Mouse (Mus musculus): ENCODE measurements around the gene Egr2.

The Egr2 gene

DNA sequence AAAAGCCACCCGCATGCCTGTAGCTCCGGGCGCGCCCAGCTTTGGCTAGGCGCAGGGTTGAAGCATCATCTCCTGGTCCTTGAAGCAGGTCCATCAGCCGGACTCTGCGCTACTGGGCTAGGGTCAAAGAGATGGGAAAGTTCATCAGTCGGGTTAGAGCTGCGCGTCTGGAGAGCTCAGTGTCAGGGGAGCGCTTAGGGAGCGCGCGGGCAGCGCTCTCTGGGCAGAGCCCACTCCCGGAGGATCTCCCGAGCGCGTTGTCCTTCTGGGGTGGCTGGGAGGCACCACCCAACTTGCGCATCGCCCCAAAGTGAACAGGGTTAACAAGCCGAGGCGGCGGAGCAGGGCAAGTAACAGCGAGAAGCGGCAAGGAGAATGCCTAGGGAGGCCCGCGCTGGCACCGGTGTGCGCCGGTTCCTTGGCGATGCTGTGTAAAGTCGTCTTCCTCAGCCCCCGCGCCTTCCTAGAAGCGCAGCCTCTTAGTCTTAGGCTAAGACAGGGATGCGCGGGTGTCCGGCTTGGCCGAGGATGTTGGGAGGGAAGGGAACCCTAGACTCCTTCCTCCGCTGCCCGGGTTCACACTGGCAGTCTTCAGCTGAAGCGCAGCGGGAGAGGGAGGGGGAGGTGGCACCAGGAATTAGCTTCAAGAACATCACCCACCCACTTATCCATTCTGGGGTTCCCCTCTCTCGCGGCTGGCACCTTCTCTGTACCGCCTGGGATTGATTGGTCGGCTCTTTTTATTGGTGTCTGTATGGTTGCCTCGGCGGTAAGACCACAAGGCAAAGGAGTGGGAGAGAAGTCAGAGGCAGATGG, 3.5 kb downstream of the Egr2 start:
- DNase-seq (ENCODE audit: low read depth, low spot score) = no peak

DNA sequence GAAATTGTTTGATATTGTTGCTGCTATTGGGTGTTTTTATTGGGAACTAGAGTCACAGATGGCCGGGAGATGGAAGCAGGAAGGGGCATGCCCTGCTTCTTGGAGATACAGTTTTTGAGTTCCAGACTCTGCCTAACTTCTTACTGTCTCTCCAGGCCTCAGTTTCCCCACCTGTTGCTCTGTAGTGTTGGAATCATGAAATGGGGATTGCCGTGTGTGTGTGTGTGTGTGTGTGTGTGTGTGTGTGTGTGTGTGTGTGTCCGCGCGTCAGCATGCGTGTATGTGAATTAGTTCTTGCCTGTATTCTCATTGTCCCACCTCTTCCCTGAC, 4.1 kb downstream of the Egr2 start:
- no peak for DNase-seq (ENCODE audit: low read depth, low spot score)

DNA sequence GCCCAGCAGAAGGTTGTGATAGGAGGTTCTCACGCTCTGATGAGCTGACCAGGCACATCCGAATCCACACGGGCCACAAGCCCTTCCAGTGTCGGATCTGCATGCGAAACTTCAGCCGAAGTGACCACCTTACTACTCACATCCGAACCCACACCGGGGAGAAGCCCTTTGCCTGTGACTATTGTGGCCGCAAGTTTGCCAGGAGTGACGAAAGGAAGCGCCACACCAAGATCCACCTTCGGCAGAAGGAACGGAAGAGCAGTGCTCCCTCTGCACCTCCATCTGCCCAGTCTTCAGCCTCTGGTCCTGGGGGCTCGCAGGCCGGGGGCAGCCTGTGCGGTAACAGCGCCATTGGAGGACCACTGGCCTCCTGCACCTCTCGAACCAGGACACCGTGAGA, 5.3 kb downstream of the Egr2 start:
- no peak for DNase-seq (ENCODE audit: low read depth, low spot score)

DNA sequence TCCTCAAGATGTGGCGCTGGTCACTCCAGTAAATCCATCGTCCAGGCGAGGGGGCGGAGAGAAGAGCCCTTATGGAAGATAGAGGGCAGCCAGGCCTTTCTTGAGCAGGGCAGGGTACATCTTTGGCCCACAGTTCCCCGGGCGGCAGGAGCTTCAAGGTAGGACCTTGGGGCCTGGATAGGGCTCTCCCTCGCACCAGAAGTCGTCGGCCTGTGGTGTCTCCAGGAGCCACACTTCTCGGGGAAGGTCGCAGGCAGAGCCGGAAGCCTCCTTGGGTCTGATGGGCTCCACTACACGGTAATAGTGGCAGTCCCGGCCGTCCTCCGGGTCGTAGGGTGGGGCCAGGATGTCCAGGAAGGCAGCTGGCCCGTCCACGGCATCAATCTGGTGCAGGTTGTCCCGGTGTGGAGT, 12.6 kb downstream of the Egr2 start:
- no peak for DNase-seq (ENCODE audit: low read depth, low spot score)

DNA sequence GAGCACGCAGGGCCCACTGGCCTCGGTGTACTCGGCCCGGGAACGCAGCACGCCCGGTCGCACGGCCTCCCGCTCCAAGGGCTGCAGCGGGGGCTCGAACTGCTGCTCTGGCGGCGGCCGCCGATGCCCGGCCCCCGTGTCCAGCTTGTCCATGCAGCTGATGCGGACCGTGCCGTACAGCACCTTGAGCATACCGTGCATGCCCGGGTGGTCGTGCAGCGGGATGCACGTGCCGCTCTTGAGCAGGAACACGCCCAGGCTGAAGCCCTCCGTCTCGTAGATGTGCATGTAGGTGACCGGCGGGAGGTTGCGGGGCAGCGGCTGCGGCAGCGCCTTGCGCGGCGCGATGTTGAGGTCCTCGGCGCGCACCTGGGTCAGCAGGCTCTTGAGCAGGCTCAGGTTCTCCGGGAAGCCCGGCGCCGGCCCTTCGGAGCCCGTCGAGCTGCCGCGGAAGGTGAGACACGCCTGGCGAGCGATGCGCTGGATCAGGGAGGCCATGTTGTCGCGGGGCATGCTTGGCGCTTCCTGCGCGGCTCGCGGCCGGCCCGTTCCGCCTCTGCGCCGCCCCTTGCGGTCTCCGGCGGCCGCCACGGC, 13.1 kb downstream of the Egr2 start:
- DNase-seq (ENCODE audit: low read depth, low spot score) = peak; percentile 34

DNA sequence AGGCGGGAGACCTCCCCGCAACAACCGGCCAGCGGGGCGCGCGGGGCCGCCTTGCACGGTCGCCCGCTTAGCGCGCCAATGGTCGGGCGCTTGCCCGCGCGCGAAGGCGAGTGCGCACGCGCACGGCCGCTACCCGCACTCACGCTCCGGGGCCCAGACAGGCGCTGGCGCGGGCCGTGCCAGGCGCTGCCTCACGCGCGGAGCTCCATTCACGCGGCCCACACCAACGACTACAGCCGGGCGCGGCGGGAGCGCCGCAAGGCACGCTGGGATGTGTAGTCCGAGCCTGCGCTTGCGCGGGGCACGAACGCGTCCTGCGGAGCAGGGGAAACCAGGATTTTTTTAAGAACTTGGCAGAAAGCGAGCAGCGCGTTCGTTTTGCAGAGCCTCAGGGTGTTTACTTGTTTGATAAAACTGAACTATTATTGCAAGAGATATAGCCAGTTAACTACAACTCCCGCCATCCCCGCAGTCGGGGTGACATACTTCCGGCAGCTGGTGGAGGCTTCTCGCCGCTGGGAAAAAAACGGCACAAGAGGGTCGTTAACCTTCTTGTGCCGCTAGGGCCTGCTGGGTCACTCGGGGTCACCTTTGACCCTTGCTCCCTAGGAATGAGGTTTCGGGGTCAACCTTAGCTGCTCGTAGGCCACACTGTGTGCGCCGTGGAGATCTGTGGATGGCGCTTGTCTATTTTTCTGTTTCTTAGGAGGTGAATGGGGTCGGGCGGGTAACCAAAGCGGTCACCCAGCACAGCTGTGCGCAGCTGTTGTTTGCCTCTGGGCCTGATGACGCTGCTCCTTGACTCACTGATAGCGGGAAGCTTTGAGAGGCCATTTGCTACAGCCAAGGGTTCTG, 13.8 kb downstream of the Egr2 start, which contains the start of gene Ado:
Gene Ado (minus strand): TSS at position 79 of the 855 bp plus-strand sequence.
- peak; percentile 88 for DNase-seq (ENCODE audit: low read depth, low spot score)

DNA sequence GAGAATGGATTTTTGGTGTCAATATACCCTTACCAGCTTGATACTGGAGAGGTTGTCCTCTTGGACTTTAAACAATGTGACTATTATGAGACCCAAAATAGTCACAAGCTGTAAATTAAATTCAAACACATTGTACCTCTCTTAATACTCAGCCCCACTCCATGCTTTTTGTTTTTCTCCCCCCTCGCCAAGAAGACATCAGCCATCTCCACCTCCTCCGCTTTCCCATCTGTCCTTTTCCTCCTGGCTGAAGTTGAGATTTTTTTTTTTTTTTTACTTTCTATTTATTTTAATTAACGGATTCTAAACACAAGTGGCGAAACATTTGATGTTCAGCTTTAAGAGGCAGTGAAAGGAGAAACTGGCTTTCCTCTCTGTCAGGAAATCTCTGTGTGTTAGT, 22.8 kb downstream of the Egr2 start:
- DNase-seq (ENCODE audit: low read depth, low spot score) = no peak

DNA sequence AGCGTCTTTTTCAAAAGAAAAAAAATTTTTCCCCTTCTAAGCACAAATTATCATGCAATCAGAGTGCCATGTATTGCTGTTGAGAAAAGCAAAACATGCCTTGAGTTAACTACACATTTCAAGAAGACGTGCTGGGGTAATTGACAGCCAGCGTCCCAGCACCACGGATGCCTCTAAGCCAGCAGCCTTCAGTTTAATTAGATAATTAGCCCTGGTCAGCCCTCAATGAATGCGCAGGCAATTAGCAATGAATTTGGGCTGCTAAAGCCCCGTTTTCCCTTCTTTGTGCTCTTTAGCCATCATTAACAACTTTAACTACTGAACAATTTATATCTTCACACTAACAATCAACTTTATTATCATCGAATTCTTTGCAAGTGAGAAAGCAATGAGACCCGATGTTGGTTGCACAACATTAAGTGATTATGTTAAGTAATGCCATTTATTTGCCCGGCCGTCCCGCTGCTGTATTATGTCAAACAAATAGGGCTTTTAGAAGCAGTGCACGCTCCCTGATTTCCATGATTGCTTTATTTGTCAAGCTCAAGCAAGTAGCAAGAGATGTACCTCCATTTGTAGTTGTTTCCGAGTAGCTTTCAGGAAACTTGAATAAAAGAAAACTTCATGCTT, 24.6 kb downstream of the Egr2 start:
- no peak for DNase-seq (ENCODE audit: low read depth, low spot score)

DNA sequence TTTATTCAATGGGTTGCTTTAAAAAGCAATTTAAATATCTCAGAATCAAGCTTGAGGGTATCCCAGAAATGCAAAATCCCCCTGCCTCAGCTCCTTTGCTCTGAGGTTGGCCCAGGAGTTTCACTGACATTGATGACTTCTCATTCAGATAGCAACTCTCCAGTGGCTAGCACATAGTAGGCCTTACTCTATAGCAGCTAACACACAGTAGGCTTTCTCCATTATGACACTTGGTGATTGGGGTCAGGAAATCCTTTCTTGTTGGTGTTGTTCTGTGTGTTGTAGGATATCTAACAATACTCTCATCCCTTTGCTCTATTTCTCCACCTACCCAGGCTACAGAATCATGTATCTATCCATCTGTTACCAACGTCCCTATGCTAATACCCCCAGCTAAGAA, 25.9 kb downstream of the Egr2 start:
- no peak for DNase-seq (ENCODE audit: low read depth, low spot score)

DNA sequence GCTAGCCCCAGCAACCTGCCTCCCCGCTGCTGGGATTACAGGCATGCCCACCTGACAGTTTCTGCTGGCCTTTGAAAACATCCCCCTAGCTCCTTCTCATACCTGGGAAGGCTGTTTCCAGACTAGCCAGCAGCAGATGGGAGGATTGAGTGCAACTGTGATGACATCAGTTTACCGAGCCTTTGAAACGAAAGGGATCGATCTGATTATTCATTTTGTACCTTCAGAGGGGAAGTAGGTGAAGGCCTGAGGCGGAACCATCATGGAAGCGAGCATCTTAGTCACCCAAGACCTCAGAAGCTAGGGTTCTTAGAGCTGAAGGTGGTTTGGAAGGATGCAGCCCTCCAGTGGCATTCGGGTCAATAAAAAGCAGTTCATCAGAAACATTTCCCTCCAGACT, 29.2 kb downstream of the Egr2 start:
- no peak for DNase-seq (ENCODE audit: low read depth, low spot score)

DNA sequence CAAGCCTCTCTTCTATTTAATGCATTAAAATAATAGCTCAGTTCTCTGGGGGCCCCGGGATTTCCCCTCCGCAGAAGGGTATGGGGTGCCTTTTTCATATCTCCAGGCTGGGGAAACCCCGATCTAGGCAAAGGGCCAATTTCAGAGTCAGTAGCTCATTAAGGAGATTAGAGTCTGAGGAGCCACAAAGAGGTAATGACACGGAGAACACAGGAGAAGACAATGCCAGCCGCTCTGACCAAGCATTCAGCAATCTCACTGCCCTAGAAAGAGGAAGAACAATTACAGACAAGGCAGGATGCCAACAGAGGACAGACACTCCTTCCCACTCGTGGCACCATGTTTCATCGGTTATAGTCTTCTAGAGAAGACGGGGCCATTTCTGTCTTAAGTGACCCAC, 30.8 kb downstream of the Egr2 start:
- DNase-seq (ENCODE audit: low read depth, low spot score) = no peak

DNA sequence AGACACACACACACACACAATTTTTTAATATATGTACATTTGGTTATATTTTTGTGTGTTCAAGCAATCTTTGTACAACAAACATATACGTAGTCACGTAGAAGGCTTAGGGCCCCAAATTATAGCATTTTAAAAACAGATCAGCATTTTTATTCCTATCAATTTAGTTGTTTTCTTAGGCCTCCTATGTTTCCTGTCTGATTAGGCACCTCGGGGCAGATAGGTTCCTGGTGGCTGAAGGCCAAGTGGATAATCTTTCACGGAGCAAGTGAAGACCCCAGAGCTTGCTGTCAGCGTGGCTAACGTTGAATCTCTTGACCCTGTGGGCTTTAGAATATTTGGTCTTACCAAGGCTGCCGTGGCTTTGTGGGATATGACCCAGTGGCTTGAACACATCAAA, 34.3 kb downstream of the Egr2 start:
- no peak for DNase-seq (ENCODE audit: low read depth, low spot score)

DNA sequence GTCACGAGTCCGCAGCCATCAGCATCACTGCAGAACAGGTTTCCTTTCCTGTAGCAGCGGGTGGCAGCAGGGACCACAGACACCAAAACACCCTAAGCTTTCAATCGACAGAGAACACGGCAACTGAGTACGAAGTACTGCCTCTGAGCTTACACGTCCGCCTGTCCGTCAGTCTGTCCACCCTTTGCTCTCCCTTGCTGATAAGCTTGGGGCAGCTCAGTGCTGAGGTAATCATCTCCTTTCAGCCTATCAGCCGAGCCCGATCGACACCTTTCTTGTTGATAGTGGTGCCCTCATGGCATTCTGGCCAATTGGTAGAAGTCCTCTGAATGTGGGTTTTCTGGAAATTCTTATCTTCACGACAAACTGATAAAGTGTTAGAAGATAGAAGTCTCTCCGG, 36.2 kb downstream of the Egr2 start:
- no peak for DNase-seq (ENCODE audit: low read depth, low spot score)

DNA sequence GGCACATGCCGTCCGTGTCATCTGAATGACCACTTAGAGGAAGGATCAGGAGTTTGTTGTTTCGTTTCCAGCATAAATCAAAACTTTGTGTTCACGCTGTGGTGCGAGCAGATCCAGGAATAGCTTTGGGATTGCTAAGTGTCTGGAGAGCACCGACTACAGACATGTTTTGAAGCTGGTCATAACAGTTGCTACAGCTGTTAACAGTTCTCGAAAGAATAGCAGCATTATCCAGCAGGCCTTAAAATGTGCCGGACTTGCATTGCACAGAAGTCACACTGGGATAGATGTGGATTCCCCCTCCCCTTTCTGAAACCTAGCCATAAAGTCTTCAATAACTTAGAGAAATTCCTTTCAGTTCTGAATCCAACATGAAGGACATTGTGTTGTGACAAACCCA, 38.0 kb downstream of the Egr2 start:
- DNase-seq (ENCODE audit: low read depth, low spot score) = no peak

DNA sequence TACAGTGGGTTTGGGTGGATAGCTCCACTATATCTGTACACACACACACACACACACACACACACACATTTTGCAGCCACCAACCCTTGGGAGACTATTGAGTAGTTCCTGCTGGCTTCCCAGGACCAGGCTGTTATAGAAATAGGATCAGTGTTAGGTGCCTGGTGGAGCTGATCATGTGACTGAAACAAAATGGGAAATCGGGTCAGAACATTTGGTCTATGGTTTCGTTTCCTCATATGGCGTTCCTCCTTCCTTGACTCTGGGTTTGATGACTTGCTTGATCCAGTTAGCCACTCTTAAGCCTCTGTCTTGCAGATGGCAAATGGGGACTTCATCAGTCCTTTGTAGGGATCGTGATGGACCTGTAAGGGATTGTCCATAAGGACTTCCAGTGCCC, 44.6 kb downstream of the Egr2 start:
- no peak for DNase-seq (ENCODE audit: low read depth, low spot score)

DNA sequence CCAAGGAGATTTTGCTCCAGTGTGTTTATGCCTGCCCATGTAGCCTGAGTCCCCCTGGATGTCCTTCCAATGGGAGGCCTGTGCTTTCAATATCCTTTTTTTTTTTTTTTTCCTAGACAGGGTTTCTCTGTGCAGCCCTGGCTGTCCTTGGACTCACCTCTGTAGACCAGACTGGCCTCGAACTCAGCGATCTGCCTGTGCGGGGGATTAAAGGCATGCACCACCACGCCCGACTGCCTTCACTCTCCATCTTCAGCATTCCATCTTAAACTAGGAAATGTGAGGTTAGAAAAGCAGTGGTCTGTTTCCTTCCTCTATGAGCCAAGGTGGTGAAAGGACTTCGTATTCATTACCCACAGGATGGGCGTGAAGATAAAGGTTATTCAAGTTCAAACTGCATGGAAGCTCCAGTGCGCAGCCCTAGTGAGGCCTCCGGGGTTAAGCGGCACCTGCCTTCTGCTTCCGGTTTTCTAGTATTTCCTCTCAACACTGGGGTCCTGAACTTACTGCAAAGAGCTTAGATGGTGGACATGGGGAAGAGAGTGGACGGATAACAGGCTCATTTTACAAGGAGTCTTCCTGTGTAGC, 46.5 kb downstream of the Egr2 start:
- no peak for DNase-seq (ENCODE audit: low read depth, low spot score)

DNA sequence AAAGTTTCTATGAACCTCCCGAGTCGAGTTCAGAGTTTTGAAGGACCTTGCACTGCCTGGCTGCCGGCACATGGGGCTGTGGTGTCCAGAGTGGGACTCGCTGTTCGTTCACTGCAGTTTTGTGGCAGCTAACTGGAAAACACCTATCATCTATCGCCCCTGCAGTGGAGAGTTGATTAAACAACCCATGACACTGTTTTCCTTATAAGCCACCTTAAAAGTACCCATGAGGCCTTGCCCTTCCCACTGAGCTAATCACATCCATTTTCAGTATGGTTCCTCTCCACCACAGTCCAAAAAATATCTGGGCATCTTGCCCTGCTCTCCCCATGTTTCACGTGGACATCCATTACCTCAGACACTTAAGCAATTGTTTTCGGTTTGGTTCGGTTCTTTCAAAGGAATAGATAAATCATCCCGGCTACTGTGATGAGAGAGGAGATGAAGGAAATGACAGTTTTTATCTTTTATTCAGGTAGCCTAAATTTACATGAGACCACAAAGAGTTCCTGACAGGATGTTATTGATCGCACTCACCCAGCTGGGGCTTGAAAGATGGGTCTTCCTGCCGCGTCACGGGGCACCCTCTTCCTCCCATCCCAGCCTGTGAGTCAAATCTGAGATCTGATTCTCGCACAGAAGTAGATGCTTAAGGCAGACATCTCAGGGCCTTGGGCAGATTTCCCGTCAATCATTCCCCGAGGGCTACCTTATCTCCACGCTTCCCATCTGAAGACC, 50.8 kb downstream of the Egr2 start:
- no peak for DNase-seq (ENCODE audit: low read depth, low spot score)

Data from forelimb bud, embryonic 11.5 days (tissue).